Mouse (Mus musculus) stomach, postnatal 0 days (tissue): ENCODE data around the gene Sox18.

Source experiments
- CTCF ChIP-seq: IDR thresholded peaks from 2 replicates; pipeline ENCODE4 v1.5.1; 2016; ENCODE audit warnings: antibody characterized with exemption, low read depth, mild to moderate bottlenecking, moderate library complexity
- EP300 ChIP-seq: optimal IDR thresholded peaks from 2 replicates; pipeline ENCODE3; 2016; ENCODE audit warnings: antibody characterized with exemption

GRCm38 (mm10) chr2:181658528-181658927, 12.9 kb downstream of the Sox18 start:
- TF ChIP-seq CTCF (no peak), EP300 (no peak)
